Mouse (Mus musculus) 3T3-L1 (cell line): Measurements from ENCODE around the gene Glis3.

Source experiments
- DNase-seq: peaks from one replicate; pipeline ENCODE4 v3.0.0-alpha.2; 2015; ENCODE audit warnings: low read depth, low spot score

Gene Glis3

GRCm38 (mm10) chr19:28534964-28535363 is 144.9 kb downstream of the Glis3 start:
- DNase-seq, result no peak

- DNase-seq, result no peak
Observed at GRCm38 (mm10) chr19:28533576-28533975, 146.3 kb downstream of the Glis3 start.

DNA sequence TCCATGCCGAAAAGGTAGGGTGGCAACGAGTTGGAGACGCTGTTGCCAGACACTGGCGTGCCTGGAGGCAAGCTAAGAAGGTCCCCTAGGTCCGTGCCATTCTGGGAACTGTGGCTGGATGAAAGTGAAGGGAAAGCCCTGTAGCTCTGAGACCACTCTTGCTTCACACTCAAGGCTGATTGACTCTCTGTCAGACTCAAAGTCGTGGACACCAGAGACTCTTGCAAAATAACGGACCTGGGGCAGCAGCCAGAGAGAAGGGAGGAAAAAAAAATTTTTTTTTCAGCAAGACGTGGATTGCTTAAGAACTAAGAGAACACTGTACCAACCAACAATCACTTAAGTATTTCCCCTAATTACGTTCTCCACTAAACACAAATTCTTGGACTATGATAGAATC is 148.1 kb downstream of the Glis3 start:
- DNase-seq, result no peak

- DNase-seq, result peak; percentile 52
Observed at GRCm38 (mm10) chr19:28530846-28531245, 149.0 kb downstream of the Glis3 start.

- no peak for DNase-seq
Observed at GRCm38 (mm10) chr19:28529006-28529405, 150.9 kb downstream of the Glis3 start.

DNA sequence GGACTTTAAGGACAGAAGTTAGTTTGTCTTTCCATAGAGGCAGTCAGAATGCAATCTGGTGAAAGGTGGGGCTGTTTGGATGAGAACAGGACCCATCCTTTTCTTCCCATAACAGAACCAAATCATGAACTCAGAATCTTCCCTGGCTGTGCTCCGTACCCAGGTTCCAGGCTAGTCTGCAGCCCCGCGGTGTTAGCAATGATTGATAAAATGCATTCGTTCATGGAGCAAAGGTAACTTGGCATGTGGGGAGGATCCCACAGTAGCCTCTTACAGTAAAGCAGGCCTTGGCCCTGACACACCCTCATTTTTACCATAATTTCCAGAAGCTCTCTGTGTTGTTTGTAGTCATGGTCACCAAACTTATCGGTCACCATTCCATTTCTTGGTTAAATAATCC is 152.4 kb downstream of the Glis3 start:
- no peak for DNase-seq

- no peak for DNase-seq
Observed at GRCm38 (mm10) chr19:28525331-28525730, 154.5 kb downstream of the Glis3 start.

- DNase-seq, result no peak
Observed at GRCm38 (mm10) chr19:28522289-28522688, 157.6 kb downstream of the Glis3 start.

GRCm38 (mm10) chr19:28520761-28521181 is 159.1 kb downstream of the Glis3 start:
- DNase-seq, result no peak

- DNase-seq, result peak; percentile 27
Observed at GRCm38 (mm10) chr19:28520128-28520745, 159.6 kb downstream of the Glis3 start.

GRCm38 (mm10) chr19:28519296-28519695 is 160.6 kb downstream of the Glis3 start:
- peak; percentile 29 for DNase-seq

DNA sequence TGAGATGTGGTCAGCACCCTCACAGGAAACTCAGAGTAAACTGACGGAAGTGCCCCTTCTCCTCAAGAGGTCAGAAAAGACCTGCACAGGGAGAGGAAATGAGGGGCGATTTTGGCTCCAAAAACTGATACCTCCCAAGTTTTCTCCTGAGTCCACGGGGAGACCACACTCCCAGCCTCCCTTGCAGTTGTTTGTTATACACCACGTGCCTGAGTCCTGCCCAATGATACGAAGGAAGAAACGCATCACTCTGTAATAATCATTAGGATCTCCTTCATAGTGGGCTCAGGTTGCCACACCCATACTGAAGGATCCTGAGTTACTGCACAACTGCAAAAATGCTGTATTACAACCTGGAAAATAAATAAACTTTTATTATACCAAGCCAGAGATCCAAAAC is 161.0 kb downstream of the Glis3 start:
- DNase-seq, result no peak

DNA sequence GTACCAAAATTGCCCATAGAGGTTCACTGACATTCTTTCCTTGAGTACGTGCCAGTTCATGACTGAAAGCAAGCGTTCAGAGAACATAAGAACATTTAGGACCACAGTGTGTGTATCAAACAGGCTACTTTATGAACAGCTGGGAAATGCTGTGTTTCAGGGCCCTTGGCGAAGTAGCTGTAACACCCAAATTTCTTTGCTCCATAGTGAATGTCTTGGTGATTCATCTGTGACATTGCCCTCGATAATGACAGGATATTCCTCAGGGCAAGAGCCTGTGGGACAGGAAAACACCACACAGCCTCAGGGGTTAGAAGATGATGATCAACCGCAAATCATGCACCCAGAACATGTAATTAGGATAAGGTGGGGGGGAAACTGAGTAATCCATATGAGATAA is 161.6 kb downstream of the Glis3 start:
- peak; percentile 76 for DNase-seq

DNA sequence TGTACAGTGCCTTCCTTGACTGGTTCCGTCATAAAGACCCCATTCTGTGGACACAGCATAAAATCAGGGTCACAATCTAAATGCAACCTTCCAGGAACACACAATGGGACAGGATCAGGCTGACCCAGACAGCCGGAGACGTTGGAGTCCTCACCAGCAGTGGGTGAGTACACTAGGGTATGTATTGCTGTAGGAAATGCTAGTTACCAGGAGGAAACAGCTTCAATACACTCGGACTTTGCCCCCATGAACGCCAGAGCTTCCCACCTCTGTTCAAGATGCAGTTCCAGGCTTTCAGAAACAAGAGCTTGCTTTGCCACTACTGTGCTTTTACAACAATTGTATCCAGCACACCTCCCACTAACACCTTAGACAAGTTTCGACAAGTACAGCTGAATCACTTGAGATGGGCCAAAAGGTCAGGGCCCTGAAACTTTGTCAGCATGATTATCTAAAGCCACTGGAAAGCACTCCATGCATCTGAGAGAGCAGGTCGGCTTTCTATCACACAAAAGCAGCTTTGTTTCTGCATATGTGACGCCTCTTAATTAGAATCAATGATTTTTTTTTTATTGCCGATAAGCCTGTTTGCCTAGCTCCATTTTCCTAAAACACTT is 162.3 kb downstream of the Glis3 start:
- DNase-seq, result peak; percentile 38

DNA sequence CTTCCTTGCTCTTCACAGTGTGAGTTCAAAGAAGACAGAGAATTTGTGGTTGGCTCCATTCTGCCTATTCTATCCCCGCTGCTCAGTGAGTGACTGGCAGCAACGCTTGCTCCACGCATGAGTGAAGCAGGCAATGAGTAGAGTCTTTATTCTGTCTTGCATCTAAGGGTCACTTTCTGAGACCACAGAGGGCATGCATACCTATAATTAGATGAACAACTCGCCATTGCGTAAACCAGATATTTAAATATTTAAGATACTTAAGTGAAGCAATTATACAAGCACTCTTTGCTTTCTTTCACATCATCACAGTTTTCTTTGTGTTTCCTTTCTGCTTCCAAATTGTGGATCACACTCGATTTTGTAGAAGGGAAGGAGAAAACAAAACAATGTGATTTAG is 163.4 kb downstream of the Glis3 start:
- DNase-seq, result peak; percentile 14

DNA sequence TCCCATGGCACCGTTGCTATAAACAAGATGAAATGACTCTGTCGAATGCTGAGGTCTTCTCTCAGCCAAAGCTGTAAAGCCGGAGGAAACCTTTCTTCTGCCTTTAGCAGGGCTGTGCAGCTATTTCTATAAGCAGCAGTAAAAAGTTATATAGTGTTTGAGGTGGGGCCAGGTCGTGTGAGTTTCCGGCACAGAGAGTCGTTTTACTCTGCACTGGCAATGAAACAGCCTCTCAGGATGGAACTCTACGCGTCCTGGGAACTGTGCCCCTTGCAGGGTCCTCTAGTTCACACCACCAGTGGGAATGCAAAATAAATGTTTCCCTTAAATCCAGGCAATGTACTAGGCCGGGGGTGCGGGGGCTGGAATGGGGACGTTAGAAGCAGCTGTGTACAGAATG is 167.4 kb downstream of the Glis3 start:
- no peak for DNase-seq

DNA sequence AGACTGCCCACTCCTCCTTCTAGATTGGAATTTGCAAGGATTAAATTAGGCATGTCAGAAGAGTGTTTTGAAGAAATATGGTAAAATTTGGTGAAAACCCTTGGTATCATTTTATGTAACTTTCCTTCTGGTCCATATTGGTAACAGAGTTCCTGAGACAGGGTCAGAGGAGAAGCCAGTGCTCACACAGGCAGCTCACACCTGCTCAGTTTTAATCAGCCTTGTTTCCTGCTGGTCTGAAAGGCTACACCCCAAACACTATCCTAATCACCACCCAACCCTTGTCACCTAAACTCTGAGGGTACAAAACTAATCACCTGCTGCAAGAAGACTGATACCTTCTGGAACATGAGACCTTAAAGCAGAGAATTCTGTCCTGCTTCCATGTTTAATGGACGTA is 168.0 kb downstream of the Glis3 start:
- DNase-seq, result no peak

- DNase-seq, result no peak
Observed at GRCm38 (mm10) chr19:28505376-28505775, 174.5 kb downstream of the Glis3 start.

- no peak for DNase-seq
Observed at GRCm38 (mm10) chr19:28503011-28503410, 176.9 kb downstream of the Glis3 start.

GRCm38 (mm10) chr19:28500975-28501374 is 178.9 kb downstream of the Glis3 start:
- no peak for DNase-seq

- DNase-seq, result no peak
Observed at GRCm38 (mm10) chr19:28500505-28500904, 179.4 kb downstream of the Glis3 start.

DNA sequence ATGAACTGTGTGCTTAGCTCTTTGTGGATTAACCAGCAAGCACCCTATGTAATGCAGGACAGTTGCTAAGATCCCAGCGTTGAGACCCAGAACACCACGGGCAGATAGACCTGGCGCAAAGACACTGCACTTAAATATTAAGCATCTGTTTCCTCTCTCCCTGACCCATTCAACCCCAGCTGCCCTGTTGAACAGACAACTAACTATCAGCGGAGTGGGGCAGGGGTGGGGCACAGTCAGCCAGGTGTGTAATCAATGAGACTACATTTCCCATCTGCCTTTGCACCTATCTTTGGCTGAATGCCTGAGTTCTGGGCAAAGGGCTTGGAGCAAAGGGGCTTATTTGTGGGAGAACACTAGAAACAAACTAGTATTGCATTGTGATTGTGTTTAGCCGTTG is 180.1 kb downstream of the Glis3 start:
- DNase-seq, result no peak

GRCm38 (mm10) chr19:28495926-28496325 is 184.0 kb downstream of the Glis3 start:
- no peak for DNase-seq
